Mouse (Mus musculus) layer of hippocampus, adult 2 months (tissue): ENCODE measurements around the gene Cep70. TPM values are rescaled to one million over a fixed set of nuclear protein-coding genes. Genes with fewer than 3 reads are reported as not detected.
A peak's percentile ranks its signal among the peaks of the same experiment; 100 is the strongest.

Experiments used
- DNase-seq, 2 experiments: peaks; one replicate each; pipeline ENCODE4 v3.0.0; 2022; ENCODE audit warnings: low spot score in 2 of 2
- H3K27ac ChIP-seq: fragments of 200-600 bp; 2 replicates; pipeline ENCODE4 v1.8.1; 2022
- H3K4me3 ChIP-seq: fragments of 200-600 bp; 2 replicates; pipeline ENCODE4 v1.8.1; 2022; ENCODE audit warnings: mild to moderate bottlenecking
- CTCF ChIP-seq: fragments of 200-600 bp; conservative IDR thresholded peaks from 2 replicates; pipeline ENCODE4 v1.8.1; 2022; ENCODE audit warnings: antibody characterized with exemption, mild to moderate bottlenecking, moderate library complexity
- total RNA-seq, 2 experiments: library from RNA; stranded (reverse); gene quantifications; 2 replicates each; pipeline ENCODE4 v1.2.3; 2021

Gene Cep70
- total RNA-seq, 2 experiments from 2014 or later: 27.5 to 34.0 TPM

GRCm38 (mm10) chr9:99338293-99338692 lies 95.1 kb downstream of the Cep70 start:
- Histone ChIP-seq H3K27ac (no peak overlapping the region), H3K4me3 (no peak overlapping the region)
- TF ChIP-seq CTCF: no peak
- DNase-seq: no peak

GRCm38 (mm10) chr9:99339182-99339581 lies 96.0 kb downstream of the Cep70 start:
- no peak for DNase-seq
- peak; percentile 61 for TF ChIP-seq CTCF
- Histone ChIP-seq H3K4me3 (no peak overlapping the region), H3K27ac (no peak overlapping the region)

GRCm38 (mm10) chr9:99340126-99340525 lies 97.0 kb downstream of the Cep70 start:
- DNase-seq: no peak
- no peak for TF ChIP-seq CTCF
- Histone ChIP-seq H3K4me3 (no peak overlapping the region), H3K27ac (no peak overlapping the region)

- TF ChIP-seq CTCF: no peak
- DNase-seq: no peak
- Histone ChIP-seq H3K27ac (no peak overlapping the region), H3K4me3 (no peak overlapping the region)
These were observed 98.4 kb downstream of the Cep70 start for GRCm38 (mm10) chr9:99341600-99341999.

- no peak overlapping the region for H3K4me3 ChIP-seq
- no peak for TF ChIP-seq CTCF
These were observed 102.2 kb downstream of the Cep70 start for GRCm38 (mm10) chr9:99345351-99345792.

More at GRCm38 (mm10) chr9:99345351-99345792, 102.2 kb downstream of the Cep70 start:
- peak; percentile 52 to 79 for DNase-seq
- peak overlapping the region; percentile 66; the same call in 1 of the 2 replicates for H3K27ac ChIP-seq

Other genes with a start within 250 kb of the Cep70 start
- gene Gm1123, start 207.7 kb upstream of the Cep70 start, total RNA-seq: under 1 TPM; 0.22 to 0.38 TPM
- 10 to 100 TPM; 28.2 to 28.3 TPM for gene Pik3cb, start 102.7 kb upstream of the Cep70 start, total RNA-seq
- gene Faiml, start 6.1 kb upstream of the Cep70 start, total RNA-seq: not detected
- gene Esyt3, start 115.2 kb downstream of the Cep70 start, total RNA-seq: 1 to 10 TPM; 1.7 to 1.9 TPM
- gene Mras, start 194.0 kb downstream of the Cep70 start, total RNA-seq: 100 to 1,000 TPM; 138 to 141 TPM
- gene Nme9, start 208.1 kb downstream of the Cep70 start, total RNA-seq: under 1 TPM; 0.61 to 0.77 TPM